ENCODE assay signal across 16 mouse cellular contexts in the genomic region with DNA sequence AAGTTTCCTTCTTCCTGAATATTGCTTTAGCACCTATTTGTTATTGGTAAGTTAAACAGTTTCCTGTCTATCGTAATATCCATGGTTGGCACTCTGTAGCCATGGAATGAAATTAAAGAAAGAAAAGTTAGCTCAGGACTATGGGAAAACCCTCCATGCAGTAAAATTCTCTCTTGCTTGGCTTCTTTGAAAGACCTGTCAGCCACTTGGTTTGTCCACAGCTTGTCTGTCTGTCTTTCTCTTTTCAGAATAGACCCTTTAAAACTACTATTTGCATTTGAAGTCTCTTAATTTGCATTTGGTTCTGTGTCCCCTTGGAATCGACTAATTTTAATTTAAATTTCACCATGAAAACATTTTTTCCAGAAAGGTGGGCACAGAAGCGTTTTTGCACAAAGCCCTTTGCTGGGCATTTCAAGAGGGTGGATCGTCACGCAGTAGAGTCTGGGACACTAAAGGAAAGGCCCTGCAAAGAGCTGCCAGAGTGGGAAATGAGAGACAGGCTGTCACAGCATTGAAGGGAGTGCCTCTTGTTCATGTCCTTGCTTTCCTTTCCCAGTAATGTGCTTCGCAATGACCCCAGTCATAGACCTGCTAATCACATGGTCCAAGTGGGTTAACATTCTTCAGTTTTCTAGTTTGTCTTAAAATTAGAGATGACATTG.
"Had no signal": no experiment of that assay in that cellular context is flagged by ENCODE, and none has a peak within 500 bp of the region (broad histone marks: within the 10 kb centered on the region; RNA-seq: fewer than 3 reads in every experiment).

No protein-coding gene starts in this region.

- H3K9me3 ChIP-seq: limb, embryonic 12.5 days; limb, embryonic 15.5 days; midbrain, embryonic 13.5 days had no signal

- DNase-seq: kidney, adult 9 months; kidney, postnatal 14 days; kidney, postnatal 4 days; left cerebral cortex, postnatal 4 days; liver, postnatal 0 days; lung, embryonic 14.5 days; thymus, adult 2 months; thymus, postnatal 14 days; thymus, postnatal 4 days had no signal

- H3K27ac ChIP-seq: limb, embryonic 12.5 days; limb, embryonic 15.5 days; liver, embryonic 14.5 days; macrophage; midbrain, embryonic 13.5 days had no signal

- H3K36me3 ChIP-seq: limb, embryonic 12.5 days; limb, embryonic 15.5 days; midbrain, embryonic 13.5 days had no signal

- H3K4me2 ChIP-seq: limb, embryonic 12.5 days; limb, embryonic 15.5 days; liver, embryonic 11.5 days; lung, embryonic 14.5 days; midbrain, embryonic 13.5 days had no signal

- H3K9ac ChIP-seq: limb, embryonic 12.5 days; limb, embryonic 15.5 days; liver, embryonic 14.5 days; liver, postnatal 0 days; lung, embryonic 14.5 days; midbrain, embryonic 13.5 days had no signal

- H3K4me3 ChIP-seq: limb, embryonic 12.5 days; limb, embryonic 15.5 days; midbrain, embryonic 13.5 days had no signal

- ATAC-seq: liver, postnatal 0 days; lung, postnatal 0 days; midbrain, embryonic 13.5 days had no signal

- H3K27me3 ChIP-seq: limb, embryonic 12.5 days; limb, embryonic 15.5 days; midbrain, embryonic 13.5 days had no signal
